Mouse (Mus musculus): Measurements from ENCODE around the gene Olfr1510.
"Not testable (repeated sequence)": the region's sequence is repeated elsewhere in the genome, so short reads cannot be mapped to it uniquely, and the experiment has no call there.

DNA sequence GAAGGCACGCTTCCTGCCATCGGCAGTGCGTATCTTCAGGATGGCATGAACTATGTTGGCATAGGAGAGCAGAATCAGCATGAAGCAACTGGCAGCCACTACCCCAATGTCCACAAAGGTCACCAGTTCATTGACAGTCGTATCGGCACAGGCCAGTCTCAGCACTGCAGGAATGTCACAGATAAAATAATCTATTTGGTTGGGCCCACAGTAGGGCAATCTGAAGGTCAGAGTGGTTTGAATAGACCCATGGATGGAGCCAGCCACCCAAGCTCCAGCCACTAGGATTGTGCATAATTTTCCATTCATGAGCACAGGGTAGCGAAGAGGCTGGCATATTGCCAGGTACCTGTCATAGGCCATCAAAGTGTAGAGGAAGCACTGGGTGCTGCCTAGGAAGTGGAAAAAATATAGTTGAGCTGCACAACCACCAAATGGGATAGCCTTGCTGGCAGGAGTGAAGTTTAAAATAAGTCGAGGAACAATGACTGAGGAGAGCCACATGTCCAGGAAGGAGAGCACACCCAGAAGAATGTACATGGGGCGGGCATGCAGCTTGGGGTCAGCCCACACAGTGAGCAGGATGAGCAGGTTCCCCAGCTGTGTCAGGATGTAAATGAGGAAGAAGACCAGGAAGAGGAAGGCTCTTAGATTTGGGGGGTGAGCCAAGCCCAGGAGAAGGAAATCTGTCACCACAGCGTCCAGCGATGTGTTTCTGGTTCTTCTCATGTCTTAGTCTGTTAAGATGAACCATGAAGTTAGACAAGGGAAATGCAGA lies 3.8 kb downstream of the Olfr1510 start:
- not testable (repeated sequence) for TF ChIP-seq EP300 (IDR thresholded peaks at IDR 0.05; ENCODE audit: insufficient read depth, low read depth, low read length); POLR2A (IDR thresholded peaks at IDR 0.05; ENCODE audit: insufficient read depth, low read depth, low read length); CTCF (IDR thresholded peaks at IDR 0.05)

Data from heart, adult 2 months (tissue).